Mouse (Mus musculus): Measurements from ENCODE around the gene Btbd8.

The Btbd8 gene

GRCm38 (mm10) chr5:107437464-107438281 is at the start of gene Btbd8:
Gene Btbd8, plus strand, starts transcription at chr5:107437997.
- peak; percentile 84 for DNase-seq (ENCODE audit: low spot score)

GRCm38 (mm10) chr5:107389373-107389772 is 48.4 kb upstream of the Btbd8 start:
- DNase-seq (ENCODE audit: low spot score) = no peak

- no peak for DNase-seq (ENCODE audit: low spot score)
Observed at GRCm38 (mm10) chr5:107394437-107394836, 43.4 kb upstream of the Btbd8 start.

GRCm38 (mm10) chr5:107402436-107402835 is 35.4 kb upstream of the Btbd8 start, which contains the start of gene Ephx4:
Gene Ephx4, plus strand, starts transcription at chr5:107402736.
- DNase-seq (ENCODE audit: low spot score) = no peak

- DNase-seq (ENCODE audit: low spot score) = no peak
Observed at GRCm38 (mm10) chr5:107403011-107403946, 34.5 kb upstream of the Btbd8 start.

- no peak for DNase-seq (ENCODE audit: low spot score)
Observed at GRCm38 (mm10) chr5:107403947-107404684, 33.7 kb upstream of the Btbd8 start.

GRCm38 (mm10) chr5:107405361-107405760 is 32.4 kb upstream of the Btbd8 start:
- DNase-seq (ENCODE audit: low spot score) = no peak

- DNase-seq (ENCODE audit: low spot score) = no peak
Observed at GRCm38 (mm10) chr5:107410305-107410704, 27.5 kb upstream of the Btbd8 start.

- no peak for DNase-seq (ENCODE audit: low spot score)
Observed at GRCm38 (mm10) chr5:107411326-107411725, 26.5 kb upstream of the Btbd8 start.

- DNase-seq (ENCODE audit: low spot score) = no peak
Observed at GRCm38 (mm10) chr5:107412285-107412684, 25.5 kb upstream of the Btbd8 start.

GRCm38 (mm10) chr5:107415098-107415497 is 22.7 kb upstream of the Btbd8 start:
- DNase-seq (ENCODE audit: low spot score) = no peak

GRCm38 (mm10) chr5:107421676-107422075 is 16.1 kb upstream of the Btbd8 start:
- no peak for DNase-seq (ENCODE audit: low spot score)

GRCm38 (mm10) chr5:107431249-107431648 is 6.5 kb upstream of the Btbd8 start, which contains the start of gene Lpcat2b:
Gene Lpcat2b, plus strand, starts transcription at chr5:107431549.
- DNase-seq (ENCODE audit: low spot score) = no peak

GRCm38 (mm10) chr5:107434001-107434400 is 3.8 kb upstream of the Btbd8 start:
- no peak for DNase-seq (ENCODE audit: low spot score)

- no peak for DNase-seq (ENCODE audit: low spot score)
Observed at GRCm38 (mm10) chr5:107436185-107436584, 1.6 kb upstream of the Btbd8 start.

- DNase-seq (ENCODE audit: low spot score) = no peak
Observed at GRCm38 (mm10) chr5:107436587-107437209, 1.1 kb upstream of the Btbd8 start.

- no peak for DNase-seq (ENCODE audit: low spot score)
Observed at GRCm38 (mm10) chr5:107438353-107438752, 556 bp downstream of the Btbd8 start.

- DNase-seq (ENCODE audit: low spot score) = no peak
Observed at GRCm38 (mm10) chr5:107441881-107442280, 4.1 kb downstream of the Btbd8 start.

- DNase-seq (ENCODE audit: low spot score) = no peak
Observed at GRCm38 (mm10) chr5:107444251-107444650, 6.5 kb downstream of the Btbd8 start.

- no peak for DNase-seq (ENCODE audit: low spot score)
Observed at GRCm38 (mm10) chr5:107447977-107448376, 10.2 kb downstream of the Btbd8 start.

GRCm38 (mm10) chr5:107448784-107449183 is 11.0 kb downstream of the Btbd8 start:
- no peak for DNase-seq (ENCODE audit: low spot score)
